Mouse (Mus musculus) liver, embryonic 16.5 days (tissue): Measurements from ENCODE around the gene Nek11. TPM values are rescaled to one million over a fixed set of nuclear protein-coding genes. Genes with fewer than 3 reads are reported as not detected.
"Not testable (repeated sequence)": the region's sequence is repeated elsewhere in the genome, so short reads cannot be mapped to it uniquely, and the experiment has no call there.

ENCODE experiments used
- ATAC-seq: fragments of 200-750 bp; cut with Nextera tagmentation; 2 replicates; pipeline ENCODE4 v1.8.0; 2017; ENCODE audit warnings: low read depth, mild to moderate bottlenecking, moderate number of reproducible peaks, moderate library complexity
- H3K27ac ChIP-seq: fragments of 300-500 bp; sonication (generic); 2 replicates; pipeline ENCODE4 v1.5.1; 2014; ENCODE audit warnings: mild to moderate bottlenecking, low read length
- H3K27me3 ChIP-seq: fragments of 300-500 bp; sonication (generic); 2 replicates; pipeline ENCODE4 v1.6.1; 2014; ENCODE audit warnings: low read depth, low read length, mixed read lengths; ENCODE audit not compliant: control insufficient read depth, insufficient read depth
- H3K36me3 ChIP-seq: fragments of 300-500 bp; sonication (generic); 2 replicates; pipeline ENCODE4 v1.6.1; 2014; ENCODE audit warnings: mild to moderate bottlenecking; ENCODE audit not compliant: control insufficient read depth, insufficient read depth
- H3K4me1 ChIP-seq: fragments of 300-500 bp; sonication (generic); 2 replicates; pipeline ENCODE4 v1.6.1; 2014; ENCODE audit warnings: low read depth, low read length, mixed read lengths; ENCODE audit not compliant: control insufficient read depth
- H3K4me2 ChIP-seq: fragments of 300-500 bp; sonication (generic); 2 replicates; pipeline ENCODE4 v1.6.1; 2014; ENCODE audit warnings: low read depth, low read length, mixed read lengths
- H3K4me3 ChIP-seq: fragments of 300-500 bp; sonication (generic); 2 replicates; pipeline ENCODE4 v1.5.1; 2014; ENCODE audit warnings: low read depth, mild to moderate bottlenecking, low read length
- H3K9ac ChIP-seq: fragments of 300-500 bp; sonication (generic); 2 replicates; pipeline ENCODE4 v1.6.1; 2014; ENCODE audit warnings: low read depth, low read length
- H3K9me3 ChIP-seq: fragments of 300-500 bp; sonication (generic); replicated peaks from 2 replicates; pipeline ENCODE4 v1.6.1; 2016; ENCODE audit warnings: low read length; ENCODE audit not compliant: control insufficient read depth
- WGBS: fragments of 180-500 bp; shearing (Covaris S2); extraction: QIAGEN DNeasy Blood & Tissue Kit; methylation state at CpG from one replicate; pipeline ENCODE4 v1.1.7; 2014; ENCODE audit not compliant: insufficient replicate concordance; 5-methylcytosine and 5-hydroxymethylcytosine counted together
- polyA plus RNA-seq: library from polyadenylated mRNA; unstranded; fragments of >200 nt; fragmentation: Nextera tagmentation; extraction: Ambion mirVana; gene quantifications from 2 replicates; pipeline ENCODE4 v1.2.1, GENCODE M21; 2015

Nek11 gene
- polyA plus RNA-seq, 1 experiment from 2014 or later: not detected

DNA sequence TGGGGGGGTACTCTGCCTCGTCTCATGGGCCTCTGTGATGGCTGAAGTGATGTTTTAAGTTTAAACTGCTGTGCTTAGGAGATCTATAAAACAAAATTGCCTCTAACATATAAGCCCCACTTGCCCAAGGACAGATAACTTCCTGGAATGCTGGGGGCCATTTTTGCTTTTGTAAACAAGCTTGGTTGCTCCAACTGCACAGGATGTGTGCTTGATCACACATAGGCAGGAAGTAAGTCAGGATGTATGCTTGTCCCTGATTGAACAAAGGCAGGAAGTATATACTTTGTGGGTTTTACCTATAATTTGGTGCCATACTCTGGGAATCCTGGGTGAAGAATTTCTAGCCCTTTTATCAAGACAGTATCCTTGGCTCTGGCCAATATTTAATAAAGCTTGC is 258.9 kb downstream of the Nek11 start:
- no peak overlapping the region for H3K27ac ChIP-seq
- no peaks in the 10 kb centered on the region for H3K9me3 ChIP-seq
- no peak overlapping the region for H3K9ac ChIP-seq
- peaks cover 5% of the 10 kb centered on the region for H3K4me1 ChIP-seq
- no peak overlapping the region for H3K4me3 ChIP-seq
- ATAC-seq: no peak
- H3K27me3 ChIP-seq: no peaks in the 10 kb centered on the region
- no peak overlapping the region for H3K4me2 ChIP-seq
- WGBS: 24% methylated on average over 1 of the region's 1 CpGs
- H3K36me3 ChIP-seq: no peaks in the 10 kb centered on the region

DNA sequence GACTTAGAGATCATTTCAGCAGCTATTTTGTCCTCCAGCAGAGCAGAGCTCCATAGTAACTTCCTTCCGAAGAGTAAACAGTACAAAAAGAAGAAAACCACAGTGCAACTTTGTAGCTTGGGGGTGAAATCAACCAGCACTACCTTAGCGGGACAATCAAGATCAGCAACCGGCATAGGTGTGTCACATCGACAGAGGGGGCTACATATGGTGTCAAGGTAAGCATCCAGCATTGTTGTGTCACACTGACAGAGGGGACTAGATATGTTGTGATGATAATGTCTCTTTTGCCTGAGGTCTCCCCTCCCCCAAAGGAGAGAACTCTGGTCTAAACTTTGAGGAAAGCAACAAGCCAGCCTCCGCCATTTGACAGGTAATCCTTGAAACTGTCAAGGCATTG is 260.8 kb downstream of the Nek11 start:
- 63% methylated on average over 5 of the region's 5 CpGs for WGBS
- H3K4me2 ChIP-seq: no peak overlapping the region
- no peaks in the 10 kb centered on the region for H3K9me3 ChIP-seq
- ATAC-seq: no peak
- H3K36me3 ChIP-seq: no peaks in the 10 kb centered on the region
- no peak overlapping the region for H3K4me3 ChIP-seq
- no peak overlapping the region for H3K27ac ChIP-seq
- no peaks in the 10 kb centered on the region for H3K27me3 ChIP-seq
- H3K4me1 ChIP-seq: peaks cover 12% of the 10 kb centered on the region
- no peak overlapping the region for H3K9ac ChIP-seq

DNA sequence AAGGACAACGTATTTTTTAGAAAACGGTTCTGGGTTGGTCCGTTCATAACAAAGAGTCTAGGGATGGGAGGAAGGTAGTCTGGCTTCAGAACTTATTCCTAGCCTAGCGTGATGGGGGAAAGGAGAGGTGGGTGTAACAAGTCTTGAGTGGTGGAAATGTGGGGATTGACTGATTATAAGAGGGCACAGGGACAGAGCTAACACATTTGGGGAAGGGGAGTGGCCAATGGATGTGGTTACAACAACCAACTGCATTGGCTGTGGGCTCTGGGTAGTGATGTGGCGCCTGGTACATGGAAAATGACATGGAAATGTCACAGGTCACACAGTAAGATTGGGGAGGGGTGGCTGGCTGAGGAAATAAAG is 263.3 kb downstream of the Nek11 start:
- Histone ChIP-seq H3K4me1 (peaks cover 12% of the 10 kb centered on the region), H3K4me2 (peak overlapping the region; percentile 92), H3K27me3 (no peaks in the 10 kb centered on the region), H3K9me3 (no peaks in the 10 kb centered on the region), H3K27ac (no peak overlapping the region), H3K36me3 (no peaks in the 10 kb centered on the region), H3K9ac (peak overlapping the region; percentile 78; the same call in 1 of the 2 replicates), H3K4me3 (peak overlapping the region; percentile 84)
- ATAC-seq: peak; percentile 2
- 21% methylated on average over 5 of the region's 5 CpGs for WGBS

DNA sequence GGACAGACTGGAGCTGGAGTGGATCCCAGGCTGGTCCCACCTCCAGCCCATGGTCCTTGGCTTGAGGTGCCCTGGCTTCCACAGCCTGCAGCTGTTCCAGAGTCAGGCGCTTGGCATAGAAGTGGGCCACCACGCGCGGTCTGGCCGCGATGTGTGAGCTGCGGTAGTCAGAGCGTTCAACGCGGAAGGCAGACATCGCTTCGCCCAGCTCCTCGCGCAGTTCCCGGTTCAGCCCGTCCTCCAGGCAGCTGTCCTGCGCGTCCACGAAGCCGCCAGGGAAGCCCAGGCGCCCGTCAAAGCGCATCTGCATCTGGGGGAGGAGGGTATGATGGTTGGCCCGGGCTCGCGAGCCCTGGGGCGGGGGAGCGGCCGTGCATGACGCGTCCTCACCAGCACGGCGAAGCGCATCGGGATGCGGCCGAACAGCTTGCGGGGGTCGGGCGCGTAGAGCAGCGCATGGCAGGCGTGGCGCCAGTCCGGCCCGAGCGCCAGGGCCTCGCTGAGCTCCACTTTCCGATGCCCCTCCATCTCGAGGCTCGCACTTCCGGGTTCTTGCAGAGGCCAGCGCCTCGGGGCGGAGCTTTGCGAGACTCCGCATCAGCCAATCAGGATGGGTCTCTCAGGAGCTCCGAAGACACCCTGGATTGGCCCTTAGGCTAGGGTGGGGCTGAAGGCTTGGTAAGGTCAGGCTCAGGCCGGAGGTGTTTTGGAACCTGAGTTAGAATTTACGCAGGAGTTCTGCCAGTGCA is 263.9 kb downstream of the Nek11 start, which contains the start of gene Nudt16:
Gene Nudt16, minus strand, starts transcription at position 572 of the 749 bp plus-strand sequence.
- peak within 1 kb of the TSS; percentile 50 for H3K27ac ChIP-seq
- H3K27me3 ChIP-seq: no peaks in the 10 kb centered on the region
- peaks cover 12% of the 10 kb centered on the region for H3K4me1 ChIP-seq
- peak within 1 kb of the TSS; percentile 78 for H3K9ac ChIP-seq
- no peaks in the 10 kb centered on the region for H3K36me3 ChIP-seq
- H3K4me3 ChIP-seq: peak within 1 kb of the TSS; percentile 84
- peak; percentile 99 for ATAC-seq
- under 1% methylated on average over 60 of the region's 60 CpGs for WGBS
- H3K9me3 ChIP-seq: no peaks in the 10 kb centered on the region
- H3K4me2 ChIP-seq: peak within 1 kb of the TSS; percentile 92

DNA sequence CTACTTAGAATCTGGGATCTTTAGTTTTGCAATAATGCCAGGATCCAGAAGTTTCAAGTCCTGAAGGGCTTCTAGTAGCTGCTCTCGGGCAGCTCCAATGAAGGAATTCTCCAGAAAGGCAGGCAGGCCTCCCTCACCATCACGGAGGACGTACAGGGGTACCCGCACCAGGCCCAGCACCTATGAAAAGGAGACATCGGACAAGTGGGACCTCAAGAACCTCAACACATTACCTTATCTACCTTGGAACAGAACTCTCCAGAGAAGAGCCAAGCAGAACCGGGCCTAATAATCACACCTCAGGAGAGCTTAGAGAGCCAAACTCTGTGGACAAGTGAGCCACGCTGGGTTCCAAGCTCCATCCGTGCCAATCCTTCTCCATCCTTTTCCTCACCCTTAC is 265.0 kb downstream of the Nek11 start:
- WGBS: 83% methylated on average over 8 of the region's 8 CpGs
- Histone ChIP-seq H3K4me1 (peaks cover 12% of the 10 kb centered on the region), H3K4me3 (no peak overlapping the region), H3K9ac (no peak overlapping the region), H3K4me2 (peak overlapping the region; percentile 92), H3K27ac (no peak overlapping the region), H3K27me3 (no peaks in the 10 kb centered on the region), H3K36me3 (no peaks in the 10 kb centered on the region), H3K9me3 (no peaks in the 10 kb centered on the region)
- ATAC-seq: no peak

DNA sequence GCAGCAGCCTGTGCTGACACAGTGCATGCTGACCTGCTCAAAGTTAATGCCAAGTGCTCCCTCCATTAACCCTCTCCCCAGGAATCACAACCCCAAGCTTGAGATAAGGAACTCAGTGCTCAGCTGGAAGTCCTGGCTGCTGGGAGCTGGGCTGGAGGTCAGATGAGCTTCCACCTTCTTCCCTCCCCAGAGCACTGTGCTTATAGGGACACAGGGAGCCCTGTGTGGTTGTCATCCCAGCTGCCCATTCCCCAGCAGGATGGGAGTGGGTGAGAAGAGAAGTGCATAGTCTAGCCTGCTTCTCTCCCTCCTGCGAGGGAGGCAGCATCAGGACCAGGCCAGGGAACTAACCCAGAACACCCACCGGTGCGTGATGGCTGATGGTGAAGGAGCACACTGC is 270.1 kb downstream of the Nek11 start:
- H3K36me3 ChIP-seq, H3K4me1 ChIP-seq, H3K27me3 ChIP-seq, H3K9ac ChIP-seq, H3K4me2 ChIP-seq, H3K27ac ChIP-seq, H3K9me3 ChIP-seq, ATAC-seq, H3K4me3 ChIP-seq: not testable (repeated sequence)
- WGBS: 72% methylated on average over 3 of the region's 3 CpGs

Other genes with a start within 250 kb of the Nek11 start
- 3.6 and 4.1 TPM in 2 replicates for gene Aste1, start 132 bp downstream of the Nek11 start, polyA plus RNA-seq
- gene Atp2c1, start 131.8 kb upstream of the Nek11 start, polyA plus RNA-seq: 21.1 and 21.4 TPM in 2 replicates
- gene Pik3r4, start 247.5 kb upstream of the Nek11 start, polyA plus RNA-seq: 5.4 and 6.4 TPM in 2 replicates